Mouse (Mus musculus): ENCODE results near the gene Gm13697. TPM values are rescaled to one million over a fixed set of nuclear protein-coding genes. Genes with fewer than 3 reads are reported as not detected.

The Gm13697 gene
- polyA plus RNA-seq, 1 experiment from 2014 or later, result not detected

Other genes with a start within 250 kb of the Gm13697 start
- gene Fam171b, start 172.1 kb upstream of the Gm13697 start, polyA plus RNA-seq (2016; fragmentation: Nextera tagmentation; extraction: Ambion mirVana), result 9.5 and 15.4 TPM in 2 replicates
- gene Zswim2, start 43.5 kb upstream of the Gm13697 start, polyA plus RNA-seq (2016; fragmentation: Nextera tagmentation; extraction: Ambion mirVana), result not detected in 2 replicates
- gene Gm13698, start 29.1 kb upstream of the Gm13697 start, polyA plus RNA-seq (2016; fragmentation: Nextera tagmentation; extraction: Ambion mirVana), result not detected in 2 replicates
- not detected in 2 replicates for gene Gm13693, start 23.2 kb upstream of the Gm13697 start, polyA plus RNA-seq (2016; fragmentation: Nextera tagmentation; extraction: Ambion mirVana)
- not detected in 2 replicates for gene Gm13695, start 17.4 kb upstream of the Gm13697 start, polyA plus RNA-seq (2016; fragmentation: Nextera tagmentation; extraction: Ambion mirVana)
- not detected in 2 replicates for gene Gm13696, start 11.6 kb upstream of the Gm13697 start, polyA plus RNA-seq (2016; fragmentation: Nextera tagmentation; extraction: Ambion mirVana)
- gene Gm13694, start 5.8 kb upstream of the Gm13697 start, polyA plus RNA-seq (2016; fragmentation: Nextera tagmentation; extraction: Ambion mirVana), result not detected in 2 replicates
- not detected in 2 replicates for gene Gm13691, start 5.8 kb downstream of the Gm13697 start, polyA plus RNA-seq (2016; fragmentation: Nextera tagmentation; extraction: Ambion mirVana)

Measured in limb, embryonic 10.5 days (tissue).